Mouse (Mus musculus) MN1 (cell line): ENCODE results near the gene Nt5e.
"Not testable (repeated sequence)": the region's sequence is repeated elsewhere in the genome, so short reads cannot be mapped to it uniquely, and the experiment has no call there.

ENCODE experiments used
- DNase-seq: peaks from one replicate; pipeline ENCODE4 v3.0.0-alpha.2; 2016; ENCODE audit warnings: low spot score

Nt5e gene

GRCm38 (mm10) chr9:88326930-88327901 lies at the start of gene Nt5e:
Gene Nt5e, plus strand, starts transcription at chr9:88327197.
- no peak for DNase-seq

DNA sequence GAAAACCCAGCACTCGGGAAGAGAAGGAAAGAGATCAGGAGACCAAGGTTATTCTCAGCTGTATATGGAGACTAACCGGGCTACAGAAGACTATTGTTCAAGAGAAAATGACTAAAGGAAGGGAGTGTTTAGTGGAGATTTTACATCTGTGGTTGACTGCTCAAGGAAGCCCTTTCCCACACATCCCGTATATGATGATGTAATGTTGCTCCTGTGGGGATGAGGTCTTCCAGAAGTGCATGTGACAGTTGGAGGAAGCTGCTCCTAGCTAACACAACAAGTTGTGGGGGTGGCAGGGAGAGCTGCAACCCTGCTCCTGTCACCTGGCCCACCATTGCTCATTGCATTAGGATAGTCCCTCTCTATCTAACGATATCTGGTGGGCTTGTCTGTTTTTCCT lies 49.4 kb upstream of the Nt5e start:
- DNase-seq, result no peak

DNA sequence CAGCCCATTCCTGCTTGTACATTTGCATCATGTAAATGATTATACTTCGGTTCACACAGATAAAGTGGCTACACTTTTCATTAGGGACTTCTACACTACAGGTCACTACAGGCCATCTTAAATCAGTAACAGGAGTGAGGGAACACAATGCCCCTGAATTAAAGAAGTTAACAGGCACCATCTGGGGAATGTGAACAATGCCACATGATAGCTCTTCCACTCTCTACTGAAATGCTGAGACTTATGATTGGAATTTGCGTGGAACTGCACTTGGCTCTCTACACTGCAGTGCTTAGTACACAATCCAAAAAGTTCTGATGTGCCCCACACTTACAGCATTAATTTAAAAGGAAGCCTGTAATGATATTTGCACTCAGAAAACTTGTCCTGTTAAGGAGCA lies 47.3 kb upstream of the Nt5e start:
- DNase-seq, result no peak

- no peak for DNase-seq
These were observed 37.3 kb upstream of the Nt5e start for GRCm38 (mm10) chr9:88289568-88290168.

- no peak for DNase-seq
These were observed 34.1 kb upstream of the Nt5e start for GRCm38 (mm10) chr9:88292836-88293370.

DNA sequence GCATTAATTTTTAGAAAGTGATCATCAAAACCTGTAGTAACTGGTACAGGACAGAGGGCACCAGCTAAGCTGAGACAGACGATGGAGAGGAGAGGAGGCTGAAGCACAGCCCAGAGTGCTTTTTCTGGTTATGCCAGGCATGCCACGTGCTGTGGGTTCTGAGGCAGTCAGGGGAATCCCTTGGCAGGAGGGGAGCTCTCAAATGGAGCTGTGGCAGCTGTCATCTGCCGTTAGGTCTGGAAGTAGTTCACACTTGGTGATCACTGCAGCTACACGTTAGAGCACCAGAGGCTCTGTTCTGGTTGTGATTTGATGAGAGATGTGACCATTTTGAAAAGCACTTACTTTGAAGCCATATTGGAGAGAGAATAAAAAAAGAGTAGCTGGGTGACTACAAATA lies 31.2 kb upstream of the Nt5e start:
- DNase-seq, result no peak

GRCm38 (mm10) chr9:88296321-88296720 lies 30.7 kb upstream of the Nt5e start:
- no peak for DNase-seq

GRCm38 (mm10) chr9:88297244-88297643 lies 29.8 kb upstream of the Nt5e start:
- not testable (repeated sequence) for DNase-seq

DNA sequence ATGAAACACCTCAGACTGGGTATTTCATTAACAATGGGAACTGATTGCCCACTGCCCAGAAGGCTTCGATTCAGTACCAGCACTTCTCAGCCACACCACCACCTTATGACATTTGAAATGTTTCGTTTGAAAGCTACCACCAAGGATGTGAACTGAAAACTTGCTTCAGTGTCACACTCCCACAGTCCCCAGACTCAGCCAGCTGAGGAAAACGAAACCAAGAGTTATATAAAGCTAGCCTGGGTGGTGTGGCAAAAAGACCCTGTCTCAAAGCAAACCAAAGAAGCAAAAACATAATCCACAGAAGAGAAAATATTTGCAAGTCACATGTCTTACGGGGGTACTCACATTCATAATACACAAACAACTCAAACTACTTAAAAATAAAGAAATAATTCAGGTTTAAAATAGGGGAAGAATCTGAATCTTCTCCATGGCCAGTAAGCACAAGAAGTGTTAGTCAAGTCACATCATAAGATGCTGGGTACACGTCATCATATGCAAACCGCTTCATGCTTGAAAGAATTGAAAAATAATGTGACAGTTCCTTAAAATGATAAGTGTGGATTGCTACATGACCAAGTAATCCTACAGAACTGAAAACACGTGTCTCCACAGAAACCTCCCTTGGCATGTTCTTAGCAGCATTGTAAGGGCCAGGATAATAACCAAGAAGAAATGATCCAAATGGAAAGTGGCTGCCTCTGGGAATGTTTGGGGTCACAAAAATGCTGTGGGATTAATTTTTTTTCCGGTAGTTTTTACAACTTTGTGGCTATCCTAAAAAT lies 28.9 kb upstream of the Nt5e start:
- no peak for DNase-seq

DNA sequence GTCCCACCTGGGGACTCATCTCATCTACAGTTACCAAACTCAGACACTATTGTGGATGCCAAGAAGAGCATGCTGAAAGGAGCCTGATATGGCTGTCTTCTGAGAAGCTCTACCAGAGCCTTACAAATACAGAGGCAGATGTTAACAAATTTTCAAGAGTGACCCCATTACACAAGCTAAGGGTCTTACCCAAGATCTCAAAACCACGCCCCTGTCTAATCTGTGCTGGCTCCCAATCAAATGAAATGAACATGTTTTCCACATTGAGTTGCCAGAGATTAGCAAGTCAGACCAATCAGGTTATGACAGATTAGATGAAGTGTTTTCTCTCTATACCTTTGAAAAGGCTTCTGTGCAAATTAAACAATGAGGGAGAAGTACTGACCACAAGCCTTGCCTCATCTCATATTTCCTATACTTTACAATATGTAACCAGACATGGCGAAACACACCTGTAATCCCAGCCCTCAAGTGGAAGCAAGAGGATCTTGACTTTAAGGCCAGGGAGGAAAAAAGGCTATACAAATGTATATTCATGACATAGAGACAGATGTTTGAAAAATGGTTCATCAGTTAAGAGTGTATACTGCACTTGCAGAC lies 19.9 kb upstream of the Nt5e start:
- no peak for DNase-seq

DNA sequence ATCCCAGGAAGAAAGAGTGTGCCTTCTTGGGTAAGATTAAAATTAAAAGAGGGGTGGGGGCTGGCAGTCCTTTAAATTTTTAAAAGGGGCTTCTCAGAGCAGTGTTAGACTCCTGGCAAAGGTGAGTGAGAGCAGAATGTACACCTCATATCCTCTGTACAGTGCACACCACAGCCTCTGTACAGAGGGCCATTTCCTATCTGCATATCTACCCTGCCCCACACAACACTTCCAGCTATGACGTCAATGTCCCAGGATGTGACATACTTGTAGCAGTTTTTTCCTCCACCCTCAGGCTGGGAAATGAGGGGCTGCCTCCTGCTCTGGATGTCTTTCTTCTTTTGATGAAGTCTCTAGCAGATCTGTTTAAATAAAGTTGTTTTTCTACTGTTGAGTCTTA lies 17.9 kb upstream of the Nt5e start:
- no peak for DNase-seq

GRCm38 (mm10) chr9:88319226-88319625 lies 7.8 kb upstream of the Nt5e start:
- no peak for DNase-seq

- DNase-seq, result no peak
These were observed 2.4 kb upstream of the Nt5e start for GRCm38 (mm10) chr9:88324616-88325015.

DNA sequence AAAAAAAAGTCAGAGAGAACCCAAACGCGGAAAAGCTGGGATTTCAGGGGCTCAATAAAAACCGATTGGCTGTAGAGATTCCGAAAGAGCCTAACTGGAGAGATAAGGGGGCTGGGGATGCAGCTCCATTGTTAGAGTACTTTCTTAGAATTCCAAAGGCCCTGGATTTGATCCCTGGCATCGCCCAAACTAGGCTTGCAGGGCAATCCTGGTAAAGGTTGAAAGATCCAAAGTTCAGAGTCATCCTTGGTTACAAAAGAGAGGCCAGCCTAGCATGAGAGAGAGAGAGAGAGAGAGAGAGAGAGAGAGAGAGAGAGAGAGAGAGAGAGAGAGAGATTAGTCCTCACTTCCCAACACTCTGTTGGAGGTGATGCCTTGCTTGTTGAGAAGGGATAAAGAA lies 1.7 kb downstream of the Nt5e start:
- DNase-seq, result no peak

DNA sequence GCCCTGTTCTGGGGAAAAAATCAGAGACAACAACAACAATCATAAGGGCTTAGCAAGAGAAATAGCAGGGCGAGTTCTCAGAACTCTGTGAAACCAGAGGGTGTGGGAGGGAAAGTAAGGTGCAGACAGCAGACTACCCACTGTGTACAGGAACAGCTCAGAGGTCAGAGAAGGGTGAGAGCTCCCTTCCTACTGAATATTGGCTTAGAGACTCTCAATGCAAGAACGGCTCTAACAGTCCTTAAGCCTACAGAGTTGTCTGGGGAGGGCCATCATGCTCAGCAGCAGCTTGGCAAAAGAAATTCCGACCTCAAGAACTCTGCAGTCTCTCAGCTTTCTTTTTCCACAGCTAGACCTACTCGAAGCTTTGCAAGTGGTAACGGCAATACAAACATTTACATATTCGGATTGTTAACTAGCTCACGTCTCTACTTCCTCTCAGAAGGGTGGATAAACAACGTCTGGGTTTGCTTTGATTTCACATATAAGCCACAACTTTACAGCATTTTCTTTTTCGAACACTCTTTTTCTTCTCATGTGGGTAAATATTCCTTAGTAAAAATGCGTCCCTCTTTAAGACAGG lies 2.3 kb downstream of the Nt5e start:
- DNase-seq, result no peak

- no peak for DNase-seq
These were observed 3.3 kb downstream of the Nt5e start for GRCm38 (mm10) chr9:88330316-88330715.

- DNase-seq, result no peak
These were observed 5.5 kb downstream of the Nt5e start for GRCm38 (mm10) chr9:88332447-88332846.

DNA sequence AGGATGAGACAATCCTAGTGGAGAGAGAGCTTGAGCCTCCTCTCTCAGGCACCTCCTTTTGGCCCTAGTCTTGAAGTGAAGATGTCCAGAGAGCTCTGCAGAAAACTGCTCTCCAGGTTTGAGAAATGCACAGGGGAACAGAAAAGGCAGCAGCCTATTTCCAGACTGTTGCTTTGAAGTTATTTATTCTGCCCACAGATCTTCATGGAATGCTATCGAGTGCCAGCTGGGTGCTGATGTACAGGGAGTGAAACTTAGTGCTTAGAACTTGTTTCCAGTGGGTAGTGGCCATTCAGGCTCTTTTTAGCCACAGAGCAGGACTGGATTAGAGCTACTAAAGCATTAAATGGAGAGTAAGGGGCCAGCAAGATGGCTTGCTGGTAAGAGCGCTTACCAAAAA lies 8.8 kb downstream of the Nt5e start:
- no peak for DNase-seq

- no peak for DNase-seq
These were observed 13.8 kb downstream of the Nt5e start for GRCm38 (mm10) chr9:88340819-88341218.

- no peak for DNase-seq
These were observed 15.2 kb downstream of the Nt5e start for GRCm38 (mm10) chr9:88342241-88342640.

- no peak for DNase-seq
These were observed 15.7 kb downstream of the Nt5e start for GRCm38 (mm10) chr9:88342701-88343100.

GRCm38 (mm10) chr9:88344424-88344823 lies 17.4 kb downstream of the Nt5e start:
- DNase-seq, result no peak
